Mouse (Mus musculus) frontal cortex, adult 2 months (tissue): ENCODE data around the gene Exosc7. TPM values are rescaled to one million over a fixed set of nuclear protein-coding genes. Genes with fewer than 3 reads are reported as not detected.

Experiments
- DNase-seq, 2 experiments: peaks; one replicate each; pipeline ENCODE4 v3.0.0; 2022; ENCODE audit warnings: low spot score in 1 of 2; ENCODE audit errors: extremely low spot score in 1 of 2
- polyA plus RNA-seq: library from polyadenylated mRNA; depleted of rRNA; stranded (reverse); fragments of >200 nt; gene quantifications from 2 replicates; pipeline ENCODE4 v1.2.3, GENCODE M21; 2012

The Exosc7 gene
- polyA plus RNA-seq, 1 experiment = 71.4 TPM

DNA sequence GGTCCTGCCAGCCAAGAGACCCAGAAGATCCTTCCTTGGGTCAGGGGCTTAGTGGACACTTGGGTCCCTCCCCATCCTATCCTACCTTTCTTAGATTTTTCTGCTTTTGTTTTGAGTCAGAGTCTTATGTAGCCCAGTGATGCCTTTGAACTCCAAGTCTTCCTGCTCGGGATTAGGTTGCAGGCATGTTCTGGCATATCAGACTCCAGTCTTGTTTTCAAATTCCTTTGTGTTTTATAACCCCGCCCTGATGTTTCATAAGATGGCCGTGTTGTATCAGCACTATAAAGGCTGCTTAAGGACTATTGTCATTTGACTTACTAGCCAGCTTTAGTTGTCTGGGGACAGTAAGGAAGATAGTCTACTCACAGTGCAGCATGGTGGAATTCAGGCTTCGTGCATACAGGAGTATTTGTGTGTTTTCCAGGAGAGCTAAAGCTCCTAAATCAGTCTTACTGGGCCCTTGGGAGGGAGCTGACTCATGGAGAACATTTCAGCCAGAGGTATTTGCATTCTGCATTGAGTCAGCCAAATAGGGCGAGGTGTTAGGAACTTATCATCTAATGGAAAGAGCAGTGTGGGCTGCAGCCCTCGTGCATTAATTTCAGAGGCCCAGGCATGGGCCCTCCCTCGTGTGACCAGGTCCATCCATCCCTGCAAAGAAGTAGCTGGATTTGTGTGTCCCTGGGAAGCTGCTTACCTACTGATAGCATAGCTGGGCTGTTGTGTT is 24.1 kb downstream of the Exosc7 start:
- DNase-seq = peak in 1 of 2 experiments; percentile 45

DNA sequence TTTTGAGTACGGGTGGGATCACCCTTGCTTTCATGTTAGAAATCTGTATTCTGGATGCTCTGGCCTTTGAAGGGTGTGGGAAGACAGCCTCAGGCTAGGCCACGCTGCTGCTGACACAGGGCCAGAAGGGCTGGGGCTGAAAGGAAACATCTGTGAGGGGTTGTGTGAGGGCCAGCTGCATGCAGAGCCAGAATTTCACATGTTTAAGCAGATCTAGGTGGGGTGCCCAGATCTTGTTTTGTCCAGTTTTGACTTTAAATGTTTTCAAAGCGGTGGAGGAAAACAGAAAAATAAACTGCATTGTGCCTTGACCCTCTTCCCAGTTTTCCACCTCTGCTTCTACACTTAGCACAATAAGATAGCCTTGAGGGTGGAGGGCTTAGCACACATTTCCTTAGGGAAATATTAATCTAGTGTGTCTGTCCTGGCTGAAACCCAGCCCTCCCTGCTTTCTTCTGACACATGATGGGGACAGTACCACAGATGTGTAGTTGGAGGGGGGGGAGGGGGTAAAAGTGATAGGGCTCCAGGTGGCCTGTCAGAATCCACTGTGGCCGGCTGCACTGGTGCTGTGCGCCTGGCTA is 26.0 kb downstream of the Exosc7 start:
- DNase-seq = no peak

DNA sequence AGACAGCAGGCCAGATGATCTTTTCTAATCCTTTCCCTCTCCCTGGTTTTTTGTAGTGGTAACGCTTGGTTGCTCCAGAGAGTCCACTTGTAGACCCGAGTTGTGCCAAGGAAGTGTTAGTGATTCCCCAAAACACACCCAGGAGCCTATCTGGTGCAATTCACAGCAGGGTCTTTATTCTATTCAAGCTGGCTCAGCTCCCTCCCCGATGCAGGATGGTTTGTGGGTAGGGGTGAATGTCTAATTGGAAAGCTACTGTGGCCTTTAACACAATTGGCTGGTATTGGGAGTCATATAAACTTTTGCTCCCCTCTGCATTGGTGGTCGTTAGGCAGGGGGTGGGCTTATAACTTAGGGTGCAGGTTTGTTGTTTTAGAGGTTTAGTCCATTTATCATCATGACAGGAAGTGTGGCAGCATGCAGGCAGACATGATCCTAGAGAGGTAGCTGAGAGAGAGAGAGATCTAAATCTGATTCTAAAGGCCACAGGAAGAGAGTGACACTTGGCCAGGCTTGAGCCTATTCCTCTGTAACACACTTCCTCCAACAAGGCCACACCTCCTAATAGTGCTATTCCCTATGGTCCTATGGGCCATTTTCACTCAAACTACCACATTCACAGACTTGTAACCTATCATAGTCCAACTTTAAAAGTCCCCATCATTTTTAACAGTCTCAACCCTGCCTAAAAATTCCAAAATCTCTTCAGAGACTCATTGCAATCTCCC is 27.0 kb downstream of the Exosc7 start:
- no peak for DNase-seq

DNA sequence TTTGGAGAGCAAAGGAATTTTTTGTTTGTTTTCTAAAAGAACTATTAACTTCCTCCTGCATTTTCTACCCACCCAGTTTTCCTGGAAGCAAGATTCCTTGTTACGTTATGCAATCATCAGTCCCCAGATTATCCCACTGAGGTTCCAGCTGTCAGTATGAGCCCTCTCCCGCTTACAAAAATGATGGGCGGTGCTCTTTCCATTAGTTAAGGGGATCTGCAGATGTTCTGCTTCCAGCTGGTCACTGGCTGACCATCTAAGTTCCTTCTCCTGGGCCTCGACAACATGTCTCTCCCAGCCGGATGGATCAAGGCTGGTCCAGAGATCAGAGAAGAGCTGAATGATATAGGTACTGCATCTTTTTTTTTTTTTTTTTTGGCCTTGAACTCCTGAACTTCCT is 35.4 kb downstream of the Exosc7 start:
- no peak for DNase-seq

DNA sequence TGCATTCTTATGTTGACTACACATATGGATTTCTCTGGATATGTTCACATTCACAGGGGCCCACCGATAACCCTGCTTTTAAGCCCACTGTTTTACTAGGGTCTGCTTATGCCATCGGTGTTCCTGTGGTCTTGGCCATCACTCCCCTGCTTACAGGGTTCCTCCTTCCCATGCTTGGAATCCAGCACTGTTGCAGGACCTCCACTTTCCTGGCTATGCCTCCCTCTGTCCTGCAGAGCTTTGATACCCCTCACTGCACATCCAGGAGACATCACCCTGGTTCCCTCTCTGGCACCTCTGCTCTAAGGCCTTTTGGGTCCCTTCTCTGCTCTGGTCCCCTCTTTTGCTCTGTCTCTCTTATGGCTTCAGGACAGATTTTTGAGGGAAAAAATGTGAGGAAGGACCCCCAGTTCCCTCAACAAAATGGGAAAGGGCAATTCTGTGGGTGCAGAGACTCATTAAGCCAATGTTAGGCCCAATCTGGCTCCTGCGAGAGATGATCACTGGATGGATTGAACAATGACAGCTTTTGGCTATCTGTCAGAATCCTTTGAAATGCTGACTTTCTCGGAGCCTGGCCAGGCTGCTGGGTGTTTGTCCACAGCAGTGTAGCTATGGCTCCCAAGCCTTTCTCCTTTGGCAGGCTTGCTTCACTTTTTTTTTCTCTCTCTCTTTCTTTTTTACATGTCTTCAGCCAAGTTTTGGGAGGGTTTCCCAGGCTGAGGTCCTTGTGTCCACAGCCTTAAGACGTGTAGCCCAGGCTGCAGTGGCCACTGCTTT is 37.4 kb downstream of the Exosc7 start, which contains the start of gene Clec3b:
Gene Clec3b, plus strand, starts transcription at position 706 of the 780 bp plus-strand sequence.
- no peak for DNase-seq

DNA sequence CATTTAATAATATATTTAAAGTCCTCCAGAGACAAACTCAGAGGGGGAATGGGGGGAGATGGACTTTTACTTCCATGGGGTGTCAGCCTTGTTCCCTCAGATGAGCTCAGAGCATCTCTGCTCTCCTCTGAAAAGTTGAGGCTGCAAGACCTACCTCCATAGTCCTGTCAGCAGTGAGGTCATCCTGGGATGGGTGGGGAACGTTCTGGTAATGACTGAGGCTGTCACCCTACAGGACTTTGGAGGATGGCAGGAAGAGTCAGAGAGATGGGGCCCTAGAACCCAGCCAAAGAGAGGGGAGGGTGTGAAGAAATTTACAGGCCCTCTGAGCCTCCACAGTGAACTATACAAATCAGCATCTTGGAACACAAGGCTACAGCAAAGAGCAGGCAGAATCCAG is 38.5 kb downstream of the Exosc7 start:
- no peak for DNase-seq

DNA sequence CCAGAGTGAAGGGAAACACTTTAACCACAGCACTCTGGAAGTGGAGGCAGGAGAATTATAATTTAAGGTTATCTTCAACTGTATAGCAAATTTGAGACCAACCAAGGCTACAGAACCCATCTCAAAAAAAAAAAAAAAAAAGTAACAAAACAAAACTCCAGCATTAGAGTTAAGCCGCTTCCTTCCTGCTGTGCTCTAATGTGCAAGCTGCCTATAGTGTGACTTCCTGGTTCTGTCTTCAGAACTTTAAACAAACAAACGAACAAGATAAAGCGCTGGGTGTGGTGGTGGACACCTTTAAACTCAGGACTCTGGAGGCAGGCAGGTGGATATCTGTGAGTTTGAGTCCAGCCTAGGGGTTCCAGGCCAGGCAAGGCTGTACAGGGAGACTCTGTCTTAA is 39.0 kb downstream of the Exosc7 start:
- no peak for DNase-seq

DNA sequence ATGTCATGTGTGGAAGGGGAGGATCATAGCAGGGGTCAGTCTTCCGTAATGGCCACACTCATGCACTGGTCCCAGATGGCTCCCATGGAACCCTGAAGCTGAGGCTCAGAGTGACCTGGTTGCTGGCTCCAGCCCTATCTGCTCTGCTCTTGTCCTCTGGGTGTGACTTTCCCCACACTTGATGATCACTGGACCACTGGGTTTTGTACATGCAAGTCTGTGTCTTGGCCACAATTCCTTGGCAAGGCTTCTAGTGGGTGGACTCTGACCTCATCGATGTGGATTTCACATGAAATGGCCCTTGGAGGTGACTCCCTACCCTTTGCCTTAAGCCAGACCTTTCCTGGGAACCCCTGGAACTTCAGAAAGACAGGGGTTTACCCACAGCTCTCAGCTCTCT is 40.1 kb downstream of the Exosc7 start:
- no peak for DNase-seq

DNA sequence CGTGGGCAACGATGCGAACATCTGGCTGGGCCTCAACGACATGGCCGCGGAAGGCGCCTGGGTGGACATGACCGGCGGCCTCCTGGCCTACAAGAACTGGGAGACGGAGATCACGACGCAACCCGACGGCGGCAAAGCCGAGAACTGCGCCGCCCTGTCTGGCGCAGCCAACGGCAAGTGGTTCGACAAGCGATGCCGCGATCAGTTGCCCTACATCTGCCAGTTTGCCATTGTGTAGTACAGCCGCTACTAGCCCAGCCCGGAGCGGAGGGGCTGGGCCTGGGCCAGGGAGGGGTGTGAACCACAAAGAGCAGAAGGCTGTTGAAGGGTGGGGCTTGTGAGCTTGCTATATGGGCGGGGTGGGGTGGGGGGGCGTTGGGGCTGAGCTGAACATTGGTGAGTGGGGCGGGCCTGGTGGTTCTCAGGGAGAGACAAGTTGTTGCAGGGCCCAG is 43.9 kb downstream of the Exosc7 start:
- DNase-seq = peak in 1 of 2 experiments; percentile 28

DNA sequence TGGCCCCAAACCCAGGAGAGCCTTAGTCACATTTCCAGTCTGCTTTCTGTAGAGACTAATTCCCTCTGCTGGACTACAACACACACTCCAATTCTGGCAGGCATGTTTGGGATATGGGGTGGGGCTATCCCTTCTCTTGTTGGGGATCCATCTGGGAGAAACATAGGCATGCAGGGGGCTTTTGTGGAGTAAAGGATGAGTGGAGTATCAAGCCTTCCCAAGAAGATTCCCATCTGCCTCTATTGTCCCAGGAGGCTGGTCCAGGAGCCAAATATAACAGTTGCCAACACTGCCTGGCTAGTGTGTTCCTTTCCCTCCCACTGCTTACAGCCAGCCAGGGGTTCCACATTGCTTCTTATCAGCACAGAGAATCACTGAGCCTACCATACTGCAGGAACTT is 44.7 kb downstream of the Exosc7 start:
- DNase-seq = no peak

DNA sequence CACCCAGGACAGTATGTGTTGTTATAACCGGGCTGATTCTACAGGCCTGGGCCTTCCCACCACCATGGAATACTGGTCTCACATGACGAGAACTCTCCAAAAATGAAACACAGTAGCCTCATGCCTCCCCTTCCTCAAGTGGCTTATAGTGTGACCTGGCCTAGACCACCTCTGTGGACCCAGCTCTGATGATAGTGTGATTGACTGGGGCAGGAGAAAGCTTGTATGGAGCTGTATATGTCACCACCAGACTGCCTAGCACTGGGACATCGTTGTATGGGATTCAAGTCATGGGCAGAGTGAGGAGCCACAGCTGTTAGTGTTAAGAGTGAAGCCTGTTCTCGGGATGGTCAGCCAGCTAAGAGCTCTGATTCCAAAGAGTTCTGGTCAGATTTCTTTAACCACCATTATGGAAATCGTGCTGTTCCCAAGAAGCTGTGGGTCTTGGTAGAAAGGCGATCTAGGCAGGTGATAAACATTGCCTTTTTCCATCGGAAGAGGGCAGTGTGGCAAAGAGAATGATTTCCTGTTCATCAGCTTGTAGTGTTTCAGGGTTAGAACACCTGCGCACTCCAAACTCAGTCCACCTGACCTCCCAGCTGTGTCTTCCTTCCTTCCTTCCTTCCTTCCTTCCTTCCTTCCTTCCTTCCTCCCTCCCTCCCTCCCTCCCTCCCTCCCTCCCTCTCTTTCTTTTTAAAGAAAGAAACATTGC is 45.3 kb downstream of the Exosc7 start:
- DNase-seq = peak in 1 of 2 experiments; percentile 69

DNA sequence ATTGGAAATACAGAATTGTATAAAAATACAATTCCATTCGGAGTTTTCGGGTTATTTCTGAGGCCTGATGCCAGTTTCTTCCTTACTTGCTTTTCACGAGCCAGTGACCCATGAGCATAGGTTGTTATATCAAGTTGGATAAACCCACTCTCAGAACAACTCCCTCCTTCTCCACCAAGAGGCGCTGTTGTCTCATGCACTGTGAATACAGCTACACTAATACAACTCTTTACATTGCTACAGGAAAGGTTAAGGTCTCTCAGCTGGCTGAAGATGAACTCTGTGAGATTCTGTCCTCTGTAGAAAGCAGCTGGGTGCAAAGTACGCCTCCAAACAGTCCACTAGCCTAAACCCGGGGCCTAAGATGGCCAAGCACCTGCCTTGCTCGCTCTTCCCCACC is 46.3 kb downstream of the Exosc7 start:
- DNase-seq = peak; percentile 44 to 92

DNA sequence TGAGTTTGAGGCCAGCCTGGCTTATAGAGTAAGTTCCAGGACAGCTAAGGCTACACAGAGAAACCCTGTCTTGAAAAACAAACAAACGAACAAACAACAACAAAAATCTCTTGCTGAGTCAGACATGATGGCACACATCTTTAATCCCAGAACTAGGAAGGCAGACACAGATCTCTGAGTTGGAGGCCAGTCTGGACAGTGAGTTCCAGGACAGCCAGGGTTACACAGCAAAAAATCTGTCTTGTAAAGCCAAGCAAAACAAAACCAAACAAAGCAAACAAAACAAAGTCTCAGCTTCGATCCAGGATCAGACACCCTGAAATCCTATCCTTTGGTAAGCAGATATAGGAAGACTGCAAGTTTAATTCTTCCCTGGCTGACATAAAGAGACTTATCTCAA is 48.8 kb downstream of the Exosc7 start:
- no peak for DNase-seq

DNA sequence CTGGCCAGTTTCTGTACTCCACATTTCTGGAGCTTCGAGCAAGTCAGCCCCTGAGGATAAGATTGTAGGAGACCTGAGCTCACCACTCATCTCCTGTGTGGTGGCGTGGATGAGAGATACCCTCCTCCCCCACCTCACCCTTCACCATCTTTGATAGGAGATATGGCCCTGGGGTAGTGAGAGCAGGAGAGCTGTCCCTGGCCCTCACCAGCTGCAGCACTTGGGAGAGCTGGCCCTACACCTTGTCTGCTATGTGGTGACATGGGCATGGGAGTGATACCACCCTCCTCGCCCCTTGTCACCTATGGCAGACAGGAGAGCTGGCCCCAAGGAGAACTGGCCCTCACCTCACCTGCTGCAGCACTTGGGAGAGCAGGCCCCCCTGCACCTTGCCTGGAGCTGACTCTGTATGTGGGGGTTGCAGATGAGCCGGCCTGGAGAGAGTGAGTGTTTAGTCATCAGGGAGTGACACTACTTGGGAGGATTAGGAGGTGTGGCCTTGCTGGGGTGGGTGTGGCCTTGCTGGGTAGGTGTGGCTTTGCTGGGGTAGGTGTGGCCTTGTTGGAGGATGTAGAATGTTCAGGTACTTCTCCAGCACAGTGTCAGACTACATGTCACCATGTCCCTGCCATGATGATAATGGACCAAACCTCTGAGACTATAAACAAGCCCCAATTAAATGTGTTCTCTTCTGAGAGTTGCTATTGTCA is 50.1 kb downstream of the Exosc7 start:
- no peak for DNase-seq

DNA sequence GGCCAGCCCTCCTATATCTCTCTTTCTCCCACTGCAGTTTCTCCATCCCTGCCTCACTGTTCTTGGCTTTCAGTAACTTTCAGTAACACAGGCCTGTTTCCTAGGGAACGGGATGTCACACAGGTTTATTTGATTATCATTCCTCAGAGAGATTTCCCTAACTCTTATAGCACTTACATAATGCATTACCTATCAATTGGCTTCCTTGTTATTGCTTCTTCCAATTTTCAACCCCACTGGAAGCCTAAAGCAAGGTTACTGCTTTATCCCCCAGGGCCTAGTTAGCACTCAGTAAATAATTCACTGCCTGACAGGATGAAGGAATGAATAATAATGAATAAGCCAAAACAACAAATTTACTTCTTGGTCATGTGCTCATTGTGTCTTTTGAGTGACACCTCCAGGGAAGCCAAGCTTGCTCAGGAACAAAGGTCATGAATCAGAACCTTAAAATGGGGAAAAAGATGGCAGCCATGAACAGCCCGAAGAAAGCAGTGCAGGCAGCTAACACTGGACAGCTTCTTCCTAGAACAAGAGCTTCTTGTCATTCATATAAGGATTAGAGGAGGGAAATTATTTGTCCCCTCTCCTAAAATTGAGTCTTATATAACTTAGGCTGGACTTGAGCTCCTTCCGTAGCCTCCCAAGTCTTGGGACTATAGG is 52.9 kb downstream of the Exosc7 start:
- no peak for DNase-seq

DNA sequence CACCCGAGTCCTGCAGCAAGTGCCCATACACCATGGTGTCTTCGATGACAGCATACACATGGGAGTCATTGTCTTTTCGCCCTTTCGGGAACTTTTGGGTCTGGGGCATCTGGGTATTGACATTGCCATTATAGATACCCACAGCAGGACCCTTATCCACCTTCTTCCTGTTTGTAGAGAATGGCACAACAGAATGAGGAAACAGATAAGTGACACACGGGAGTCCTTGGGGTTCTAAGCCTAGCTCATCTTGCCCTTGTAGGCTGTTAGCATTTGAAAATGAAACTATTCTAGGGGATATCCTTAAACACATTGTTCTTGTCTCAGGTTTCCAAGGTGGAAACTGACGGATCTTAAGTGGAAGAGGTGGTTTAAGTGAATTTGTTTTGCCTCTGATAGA is 60.7 kb downstream of the Exosc7 start:
- DNase-seq = no peak

DNA sequence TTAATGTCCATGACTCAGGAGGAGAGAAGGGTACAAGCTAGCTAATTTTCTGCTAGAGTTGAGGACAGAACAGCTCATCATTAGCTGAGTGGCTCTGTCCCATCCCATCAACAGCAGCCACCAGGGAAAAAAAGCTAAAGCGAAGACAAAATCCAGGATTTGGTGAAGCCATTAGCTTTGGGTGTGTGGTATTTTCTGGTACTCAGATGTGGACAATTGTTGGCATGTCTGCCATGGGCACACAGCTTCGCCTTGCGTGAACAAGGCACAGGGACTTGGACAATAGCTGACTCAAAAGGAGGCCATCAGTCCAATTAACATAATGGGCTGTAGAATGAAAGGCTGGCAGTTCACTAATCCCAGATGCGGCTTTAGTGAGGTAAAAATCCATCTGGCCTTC is 61.3 kb downstream of the Exosc7 start:
- no peak for DNase-seq

DNA sequence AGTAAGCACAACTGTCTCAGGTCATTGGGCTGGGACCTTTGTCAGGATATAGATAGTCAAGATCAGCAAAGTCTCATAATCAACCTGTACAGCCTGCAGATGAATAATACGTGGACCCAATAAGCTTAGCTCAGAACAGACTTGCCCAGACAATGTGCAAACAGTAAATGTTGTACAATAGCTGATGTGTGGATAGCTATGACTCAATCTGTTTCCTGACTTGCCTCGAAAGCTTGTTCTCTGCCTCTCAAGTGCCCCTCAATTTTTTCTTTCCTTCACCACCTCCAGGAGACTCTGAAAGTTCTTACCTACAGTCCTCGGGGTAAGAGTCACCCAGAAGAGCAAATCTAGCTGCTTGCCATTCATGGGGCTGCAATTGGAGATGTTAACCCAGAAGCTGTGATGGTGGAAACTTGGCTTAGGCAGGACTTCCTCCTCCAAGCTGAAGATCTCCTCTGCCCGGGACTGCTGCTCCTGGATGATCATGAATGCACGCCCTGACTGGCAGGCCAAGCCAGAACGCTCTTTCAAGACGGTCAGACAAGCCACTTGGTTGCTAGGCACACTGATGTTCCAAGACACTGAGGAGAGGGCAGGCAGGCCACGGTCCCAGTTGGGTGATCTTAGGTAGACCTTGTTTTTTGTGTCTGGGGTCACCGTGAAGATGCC is 64.5 kb downstream of the Exosc7 start:
- no peak for DNase-seq

DNA sequence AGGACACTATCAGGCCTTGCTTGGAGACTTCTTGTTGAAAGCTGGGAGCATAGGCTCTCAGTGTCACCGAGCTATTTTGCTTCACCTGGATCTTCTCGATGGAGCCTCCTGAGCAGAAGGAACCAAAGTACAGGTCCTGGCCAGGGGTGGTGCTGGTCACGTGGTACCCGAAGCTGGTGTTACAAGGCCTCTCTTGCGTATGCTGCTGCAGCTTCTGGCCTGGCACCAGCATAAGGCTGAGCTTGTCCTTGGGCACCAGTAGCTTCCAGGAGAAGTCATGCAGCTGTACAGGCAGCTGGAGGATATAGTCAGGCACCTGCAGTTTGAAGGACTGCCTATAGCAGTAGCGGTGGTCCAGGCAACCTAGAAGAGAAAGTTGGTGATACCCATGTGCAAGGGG is 67.0 kb downstream of the Exosc7 start:
- no peak for DNase-seq
